Mouse (Mus musculus) retina, postnatal 7 days (tissue): ENCODE measurements at regions not wholly inside any gene's neighbourhood (a gene's known extent, or its start where the extent isn't known, plus 50 kb on each side); places are given as distances from the start of the nearest gene placed in this dataset.

ENCODE experiments used
- DNase-seq: peaks from one replicate; pipeline ENCODE4 v3.0.0-alpha.2; 2012; ENCODE audit warnings: low read depth, low spot score

- DNase-seq: no peak
Observed at GRCm38 (mm10) chr10:125884563-125884962, 81.4 kb upstream of the Lrig3 start.

DNA sequence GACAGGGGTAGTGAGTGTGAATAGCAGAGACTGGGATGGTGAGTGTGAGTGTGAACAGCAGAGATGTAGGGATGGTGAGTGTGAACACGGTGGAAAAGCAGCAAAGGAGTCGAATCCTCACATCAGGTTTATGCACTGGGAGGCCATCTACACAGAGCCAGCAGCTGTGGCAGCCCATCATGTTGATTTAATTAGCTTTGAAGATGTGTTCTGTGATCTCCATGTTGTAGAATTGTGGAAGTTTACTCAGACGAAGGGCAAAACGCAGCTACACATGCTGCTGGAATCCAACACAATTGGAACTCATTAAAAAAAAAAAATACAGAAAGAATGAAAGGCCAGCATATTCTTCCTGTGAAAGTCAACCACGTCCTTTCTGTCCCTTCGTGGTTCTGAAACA is 80.2 kb upstream of the Lrig3 start:
- DNase-seq: no peak

DNA sequence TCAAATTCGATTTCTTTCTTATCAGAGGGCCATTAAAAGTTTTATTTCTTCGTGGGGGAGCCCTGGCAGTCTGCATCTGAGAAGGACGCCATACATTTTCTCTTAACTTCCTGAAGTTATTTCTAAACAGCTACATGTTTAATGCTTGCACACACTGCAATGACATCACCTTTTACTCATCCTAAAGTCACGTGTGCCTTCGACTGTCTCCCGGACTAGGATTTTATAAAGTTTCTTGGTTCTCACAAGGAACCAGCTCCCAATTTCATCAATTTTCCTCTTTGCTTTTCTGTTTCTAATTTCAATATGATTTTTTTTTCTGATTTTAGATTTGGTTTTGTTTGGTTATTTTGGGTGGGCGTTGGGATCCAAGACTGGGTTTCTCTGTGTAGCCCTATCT is 73.8 kb upstream of the Lrig3 start:
- no peak for DNase-seq

- DNase-seq: no peak
Observed at GRCm38 (mm10) chr10:125895744-125896482, 70.1 kb upstream of the Lrig3 start.

GRCm38 (mm10) chr10:125896646-125897045 is 69.3 kb upstream of the Lrig3 start:
- no peak for DNase-seq

DNA sequence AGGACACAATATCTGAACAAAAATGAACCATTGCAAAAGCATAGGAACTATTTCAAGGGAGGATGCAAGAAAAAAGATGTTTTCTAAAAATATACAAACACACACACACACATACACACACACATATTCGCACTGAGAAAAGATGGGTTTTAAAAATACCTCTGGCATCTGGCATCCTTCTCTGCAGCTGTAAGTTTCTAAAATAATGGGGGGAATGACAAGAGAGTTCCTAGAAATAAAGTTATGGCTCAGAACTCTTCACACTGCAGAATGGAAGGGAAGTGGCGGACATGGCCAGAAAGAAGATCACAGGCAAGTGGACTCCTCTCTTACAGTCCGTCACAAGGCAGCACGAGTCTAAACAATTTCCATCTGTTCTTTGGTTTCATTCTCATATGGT is 66.5 kb upstream of the Lrig3 start:
- no peak for DNase-seq

- DNase-seq: no peak
Observed at GRCm38 (mm10) chr10:125900562-125900961, 65.4 kb upstream of the Lrig3 start.

DNA sequence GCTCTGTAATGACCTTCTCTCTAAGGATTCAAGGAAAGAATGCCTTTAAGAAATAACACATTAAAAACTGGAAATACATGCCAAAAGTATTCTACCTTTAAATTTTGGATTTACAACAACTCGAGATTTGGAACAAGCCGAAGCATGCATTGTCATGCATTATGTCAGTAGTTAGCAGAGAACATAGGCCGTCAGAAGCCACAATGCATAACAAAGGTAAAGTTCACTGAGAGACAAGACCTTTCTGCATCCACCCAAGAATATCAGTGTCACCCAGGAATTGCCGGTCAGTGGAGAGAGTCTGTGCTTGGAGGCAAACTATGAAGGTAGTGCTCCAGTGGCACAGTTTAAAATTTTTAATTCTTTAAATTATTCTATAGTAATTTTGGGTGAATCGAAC is 63.3 kb upstream of the Lrig3 start:
- DNase-seq: no peak

DNA sequence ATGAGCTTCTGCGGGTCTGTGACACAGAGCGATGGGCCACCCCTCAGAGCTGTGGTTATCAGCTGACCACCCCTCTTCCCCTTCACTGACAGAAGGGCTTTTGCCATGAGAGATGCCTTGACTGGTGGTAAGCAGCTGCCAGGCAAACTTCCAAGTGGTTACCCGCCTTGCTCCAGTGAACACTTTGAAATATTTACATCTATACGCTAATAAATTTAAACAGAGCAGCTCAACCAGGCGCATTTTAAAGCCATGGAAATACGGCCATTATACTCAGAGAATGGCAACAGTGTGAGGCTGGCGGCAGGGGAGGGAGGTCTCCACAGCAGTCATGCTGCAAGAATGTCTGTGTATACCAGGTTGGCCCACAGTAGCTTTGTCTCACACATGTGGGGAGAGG is 53.8 kb upstream of the Lrig3 start:
- no peak for DNase-seq
